Mouse (Mus musculus) liver, embryonic 14.5 days (tissue): ENCODE measurements around the gene Txnrd3. TPM values are rescaled to one million over a fixed set of nuclear protein-coding genes. Genes with fewer than 3 reads are reported as not detected.

Experiments
- ATAC-seq: fragments of 200-750 bp; cut with Nextera tagmentation; 2 replicates; pipeline ENCODE4 v1.8.0; 2017; ENCODE audit warnings: moderate number of reproducible peaks, mild to moderate bottlenecking, moderate library complexity; ENCODE audit not compliant: insufficient read depth
- DNase-seq, 3 experiments: peaks; one replicate each; pipeline ENCODE4 v3.0.0-alpha.2; 2012 to 2013; ENCODE audit warnings: low read depth in 3 of 3, low spot score in 3 of 3
- H3K27ac ChIP-seq: fragments of 300-500 bp; sonication (generic); 2 replicates; pipeline ENCODE4 v1.5.1; 2014; ENCODE audit warnings: moderate library complexity, mild to moderate bottlenecking, control low read depth, inconsistent platforms
- H3K27me3 ChIP-seq: fragments of 300-500 bp; sonication (generic); 2 replicates; pipeline ENCODE4 v1.6.1; 2014; ENCODE audit warnings: mild to moderate bottlenecking, low read length, moderate library complexity; ENCODE audit not compliant: control insufficient read depth, insufficient read depth
- H3K36me3 ChIP-seq: fragments of 300-500 bp; sonication (generic); replicated peaks from 2 replicates; pipeline ENCODE4 v1.6.1; 2014; ENCODE audit warnings: low read depth; ENCODE audit not compliant: control insufficient read depth, insufficient read depth
- H3K4me1 ChIP-seq, 2 experiments: fragments of 200-500 bp in 1 of 2; fragments of 300-500 bp in 1 of 2; sonication (generic) in 1 of 2; replicated peaks; 2 replicates each; pipeline ENCODE4 v1.6.1; 2012 to 2014; ENCODE audit warnings: antibody characterized with exemption in 1 of 2, inconsistent platforms in 1 of 2, low read length in 1 of 2; ENCODE audit not compliant: control insufficient read depth in 2 of 2, insufficient read depth in 2 of 2
- H3K4me2 ChIP-seq: fragments of 300-500 bp; sonication (generic); 2 replicates; pipeline ENCODE4 v1.6.1; 2014; ENCODE audit warnings: low read depth, mild to moderate bottlenecking, control low read depth, moderate library complexity
- H3K4me3 ChIP-seq, 2 experiments: fragments of 200-500 bp in 1 of 2; fragments of 300-500 bp in 1 of 2; sonication (generic) in 1 of 2; 2 replicates each; pipeline ENCODE4 v1.5.1; 2012 to 2014; ENCODE audit warnings: low read depth in 2 of 2, low read length in 2 of 2, mild to moderate bottlenecking in 2 of 2, control low read depth in 1 of 2, inconsistent platforms in 1 of 2, moderate library complexity in 1 of 2; ENCODE audit not compliant: insufficient read depth in 1 of 2
- H3K9ac ChIP-seq: fragments of 300-500 bp; sonication (generic); replicated peaks from 2 replicates; pipeline ENCODE4 v1.6.1; 2014; ENCODE audit warnings: mild to moderate bottlenecking, control low read depth, moderate library complexity
- H3K9me3 ChIP-seq: fragments of 300-500 bp; sonication (generic); 2 replicates; pipeline ENCODE4 v1.6.1; 2016; ENCODE audit warnings: low read length, mixed read lengths; ENCODE audit not compliant: control insufficient read depth
- CTCF ChIP-seq: IDR thresholded peaks from 2 replicates; pipeline ENCODE4 v1.5.1; 2016; ENCODE audit warnings: antibody characterized with exemption, low read depth, control low read depth
- EP300 ChIP-seq: IDR thresholded peaks from 2 replicates; pipeline ENCODE4 v1.6.1; 2016; ENCODE audit warnings: antibody characterized with exemption, low read depth
- WGBS: fragments of 180-500 bp; shearing (Covaris S2); extraction: QIAGEN DNeasy Blood & Tissue Kit; methylation state at CpG from one replicate; pipeline ENCODE4 v1.1.7; 2014; ENCODE audit not compliant: insufficient replicate concordance; 5-methylcytosine and 5-hydroxymethylcytosine counted together
- polyA plus RNA-seq, 2 experiments: library from polyadenylated mRNA; depleted of rRNA in 1 of 2; stranded (reverse) in 1 of 2; unstranded in 1 of 2; fragments of >200 nt; fragmentation: Nextera tagmentation in 1 of 2; extraction: Ambion mirVana in 1 of 2; gene quantifications; 2 replicates each; pipeline versions ENCODE4 v1.2.1 to v1.2.3; 2012 to 2014

Gene Txnrd3
- polyA plus RNA-seq, 2 experiments: 1.7 to 2.6 TPM

- DNase-seq (no peak), ATAC-seq (no peak)
- H3K27ac ChIP-seq: no peak overlapping the region
Observed at GRCm38 (mm10) chr6:89684231-89684630, 40.4 kb downstream of the Txnrd3 start.

DNA sequence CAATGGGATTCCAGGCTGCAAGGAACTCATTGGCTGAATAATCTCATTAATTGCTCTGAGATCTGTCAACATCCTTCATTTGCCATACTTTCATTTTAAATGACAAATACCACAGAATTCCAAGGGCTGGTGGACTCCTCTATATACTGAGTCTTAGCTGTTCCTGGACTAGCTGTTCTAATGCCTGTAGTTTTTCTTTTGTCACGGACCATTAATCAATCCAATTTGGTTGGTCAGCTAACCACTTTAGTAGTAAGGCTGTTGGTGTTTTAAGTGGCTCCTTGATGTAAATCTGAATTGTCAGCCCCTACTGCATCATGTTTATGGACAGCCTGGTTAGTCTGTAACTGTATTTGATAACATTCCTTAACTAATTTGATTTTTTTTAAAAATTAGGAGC is 43.3 kb downstream of the Txnrd3 start:
- H3K4me3 ChIP-seq: no peak overlapping the region
- H3K27ac ChIP-seq: no peak overlapping the region
- no peak for TF ChIP-seq EP300
- TF ChIP-seq CTCF: no peak
- 45% methylated on average over 1 of the region's 1 CpGs for WGBS
- DNase-seq (no peak), ATAC-seq (no peak)
- H3K9me3 ChIP-seq: no peaks in the 10 kb centered on the region
- H3K36me3 ChIP-seq: no peaks in the 10 kb centered on the region
- no peak overlapping the region for H3K4me2 ChIP-seq
- no peaks in the 10 kb centered on the region for H3K27me3 ChIP-seq
- no peaks in the 10 kb centered on the region for H3K4me1 ChIP-seq
- H3K9ac ChIP-seq: no peak overlapping the region

More at GRCm38 (mm10) chr6:89684231-89684630, 40.4 kb downstream of the Txnrd3 start:
- Histone ChIP-seq H3K4me2 (no peak overlapping the region), H3K4me3 (no peak overlapping the region), H3K4me1 (no peaks in the 10 kb centered on the region), H3K9ac (no peak overlapping the region), H3K9me3 (no peaks in the 10 kb centered on the region), H3K27me3 (no peaks in the 10 kb centered on the region), H3K36me3 (no peaks in the 10 kb centered on the region)
- WGBS: 55% methylated on average over 1 of the region's 1 CpGs
- TF ChIP-seq EP300: no peak
- TF ChIP-seq CTCF: no peak

- no peaks in the 10 kb centered on the region for H3K9me3 ChIP-seq
- WGBS: 44% methylated on average over 2 of the region's 2 CpGs
- no peak overlapping the region for H3K9ac ChIP-seq
- ATAC-seq: no peak
- no peak overlapping the region for H3K4me3 ChIP-seq
- no peak for DNase-seq
- no peaks in the 10 kb centered on the region for H3K27me3 ChIP-seq
- TF ChIP-seq CTCF: no peak
- TF ChIP-seq EP300: no peak
- no peaks in the 10 kb centered on the region for H3K4me1 ChIP-seq
- no peak overlapping the region for H3K4me2 ChIP-seq
- no peak overlapping the region for H3K27ac ChIP-seq
- no peaks in the 10 kb centered on the region for H3K36me3 ChIP-seq
Observed at GRCm38 (mm10) chr6:89706624-89707023, 62.8 kb downstream of the Txnrd3 start.

DNA sequence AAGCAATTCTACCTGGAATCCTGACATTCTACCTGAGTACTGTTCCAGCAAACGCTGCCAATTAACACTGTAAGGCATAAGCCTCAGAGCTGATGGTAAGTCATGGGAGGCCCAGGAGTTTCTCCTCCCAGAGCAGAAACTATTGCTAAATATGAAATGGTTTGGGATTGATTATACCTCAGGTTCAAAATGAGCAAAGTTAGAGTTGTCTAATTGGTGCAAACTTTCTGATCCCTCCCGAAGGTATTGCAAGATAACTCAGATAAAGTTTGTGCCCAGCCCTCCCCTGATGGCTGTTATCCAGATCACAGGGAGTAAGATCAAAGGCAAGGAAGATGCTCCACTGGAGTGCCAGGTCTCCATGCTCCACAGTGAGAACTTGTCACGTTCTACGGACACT is 63.5 kb downstream of the Txnrd3 start, which contains the start of gene Vmn1r40:
TSS of gene Vmn1r40 (plus strand) at position 301 of the 400 bp plus-strand sequence.
- no peak for TF ChIP-seq CTCF
- TF ChIP-seq EP300: no peak
- H3K4me3 ChIP-seq: no peak within 1 kb of the TSS
- no peaks in the 10 kb centered on the region for H3K9me3 ChIP-seq
- WGBS: 53% methylated on average over 4 of the region's 4 CpGs
- no peak within 1 kb of the TSS for H3K27ac ChIP-seq
- ATAC-seq (no peak), DNase-seq (no peak)
- H3K27me3 ChIP-seq: no peaks in the 10 kb centered on the region
- H3K4me2 ChIP-seq: no peak within 1 kb of the TSS
- H3K36me3 ChIP-seq: no peaks in the 10 kb centered on the region
- no peaks in the 10 kb centered on the region for H3K4me1 ChIP-seq
- no peak within 1 kb of the TSS for H3K9ac ChIP-seq

DNA sequence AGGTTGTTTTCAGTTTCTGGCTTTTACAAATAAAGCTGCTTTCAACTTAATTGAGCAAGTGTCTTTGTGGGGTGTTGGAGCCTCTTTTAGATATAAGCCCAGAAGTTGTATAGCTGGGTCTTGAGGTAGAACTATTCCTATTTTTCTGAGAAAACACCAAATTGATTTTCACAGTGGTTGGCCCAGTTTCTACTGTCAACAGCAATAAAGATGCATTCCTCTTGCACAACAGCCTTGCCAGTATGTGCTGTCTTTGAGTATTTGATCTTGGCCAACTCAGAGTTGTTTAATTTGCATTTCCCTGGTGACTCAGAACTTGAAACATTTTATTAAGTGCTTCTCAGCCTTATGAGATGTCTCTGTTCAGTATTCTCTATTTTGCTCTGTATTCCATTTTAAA is 74.3 kb downstream of the Txnrd3 start:
- no peak overlapping the region for H3K9ac ChIP-seq
- no peak overlapping the region for H3K4me3 ChIP-seq
- no peak for TF ChIP-seq CTCF
- H3K36me3 ChIP-seq: no peaks in the 10 kb centered on the region
- H3K4me1 ChIP-seq: no peaks in the 10 kb centered on the region
- no peaks in the 10 kb centered on the region for H3K9me3 ChIP-seq
- H3K4me2 ChIP-seq: no peak overlapping the region
- DNase-seq (no peak), ATAC-seq (no peak)
- no peaks in the 10 kb centered on the region for H3K27me3 ChIP-seq
- no peak overlapping the region for H3K27ac ChIP-seq

Other genes with a start within 250 kb of the Txnrd3 start
- gene Chchd6, start 48.3 kb upstream of the Txnrd3 start, polyA plus RNA-seq (2012; rRNA removed): 7.6 and 12.1 TPM in 2 replicates
- gene Chchd6, start 48.3 kb upstream of the Txnrd3 start, polyA plus RNA-seq (2014; fragmentation: Nextera tagmentation; extraction: Ambion mirVana): 16.3 and 19.1 TPM in 2 replicates
- gene Vmn1r40, start 63.6 kb downstream of the Txnrd3 start, polyA plus RNA-seq (2012; rRNA removed): not detected in 2 replicates
- gene Vmn1r40, start 63.6 kb downstream of the Txnrd3 start, polyA plus RNA-seq (2014; fragmentation: Nextera tagmentation; extraction: Ambion mirVana): not detected in 2 replicates
- not detected in 2 replicates for gene Vmn1r41, start 96.8 kb downstream of the Txnrd3 start, polyA plus RNA-seq (2012; rRNA removed)
- not detected in 2 replicates for gene Vmn1r41, start 96.8 kb downstream of the Txnrd3 start, polyA plus RNA-seq (2014; fragmentation: Nextera tagmentation; extraction: Ambion mirVana)
- gene Vmn1r42, start 232.4 kb downstream of the Txnrd3 start, polyA plus RNA-seq (2012; rRNA removed): not detected in 2 replicates
- not detected in 2 replicates for gene Vmn1r42, start 232.4 kb downstream of the Txnrd3 start, polyA plus RNA-seq (2014; fragmentation: Nextera tagmentation; extraction: Ambion mirVana)
- gene Vmn1r43, start 232.4 kb downstream of the Txnrd3 start, polyA plus RNA-seq (2012; rRNA removed): not detected in 2 replicates
- not detected in 2 replicates for gene Vmn1r43, start 232.4 kb downstream of the Txnrd3 start, polyA plus RNA-seq (2014; fragmentation: Nextera tagmentation; extraction: Ambion mirVana)
- gene Vmn1r44, start 239.7 kb downstream of the Txnrd3 start, polyA plus RNA-seq (2012; rRNA removed): not detected in 2 replicates
- not detected in 2 replicates for gene Vmn1r44, start 239.7 kb downstream of the Txnrd3 start, polyA plus RNA-seq (2014; fragmentation: Nextera tagmentation; extraction: Ambion mirVana)